Mouse (Mus musculus) liver, adult 2 months (tissue): ENCODE results near the gene Ltbp3.

Experiments
- CTCF ChIP-seq: fragments of 200-500 bp; IDR thresholded peaks from 2 replicates; pipeline ENCODE4 v1.5.1; 2011; ENCODE audit warnings: low read depth, low read length, control low read depth
- POLR2A ChIP-seq: fragments of 200-500 bp; IDR thresholded peaks from 2 replicates; pipeline ENCODE4 v1.6.1; 2011; ENCODE audit warnings: low read length, control low read depth; ENCODE audit not compliant: insufficient read depth; ENCODE audit errors: extremely low read depth

- TF ChIP-seq POLR2A (no peak), CTCF (no peak)
Measured at GRCm38 (mm10) chr19:5745756-5746710, 5.3 kb downstream of the Ltbp3 start.
